Mouse (Mus musculus): Measurements from ENCODE around the gene Uts2. TPM values are rescaled to one million over a fixed set of nuclear protein-coding genes. Genes with fewer than 3 reads are reported as not detected.
A peak's percentile ranks its signal among the peaks of the same experiment; 100 is the strongest.
"Not testable (repeated sequence)": the region's sequence is repeated elsewhere in the genome, so short reads cannot be mapped to it uniquely, and the experiment has no call there.

Gene Uts2
- polyA plus RNA-seq, 1 experiment from 2014 or later, result not detected

DNA sequence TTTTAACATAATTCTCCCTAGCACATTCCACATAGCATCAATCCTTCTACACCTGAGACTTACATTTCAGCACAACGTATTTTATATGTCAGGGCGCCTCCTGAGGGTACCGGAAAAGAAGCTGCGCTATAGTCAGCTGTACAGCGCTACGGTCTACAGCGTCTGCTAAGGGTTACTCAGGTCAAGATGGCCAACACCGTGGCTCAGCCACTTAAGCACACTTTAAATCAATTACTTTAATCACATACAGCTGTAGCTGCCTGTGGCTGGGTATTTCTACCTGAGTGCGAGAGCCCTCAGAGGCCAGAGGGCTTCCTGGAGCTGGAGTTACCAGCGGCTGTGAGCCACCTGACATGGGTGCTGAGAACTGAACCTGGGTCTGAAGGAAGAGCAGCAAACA, 19.0 kb downstream of the Uts2 start:
- Histone ChIP-seq H3K9ac (replicated peaks) (no peak overlapping the region), H3K4me1 (replicated peaks) (no peaks in the 10 kb centered on the region; the same call in 1 of the 2 replicates), H3K27me3 (no peaks in the 10 kb centered on the region), H3K27ac (no peak overlapping the region), H3K36me3 (peaks cover 49% of the 10 kb centered on the region), H3K4me2 (no peak overlapping the region), H3K9me3 (no peaks in the 10 kb centered on the region), H3K4me3 (replicated peaks) (no peak overlapping the region)
- 30% methylated on average over 10 of the region's 10 CpGs for WGBS
- no peak for ATAC-seq (ENCODE audit: insufficient number of reproducible peaks, insufficient read depth, low FRiP score, low TSS enrichment, low read depth)

- H3K9me3 ChIP-seq; H3K27ac ChIP-seq; H3K27me3 ChIP-seq; H3K4me2 ChIP-seq; ATAC-seq (ENCODE audit: insufficient number of reproducible peaks, insufficient read depth, low FRiP score, low TSS enrichment, low read depth); H3K4me3 ChIP-seq (replicated peaks); H3K4me1 ChIP-seq (replicated peaks); H3K9ac ChIP-seq (replicated peaks): not testable (repeated sequence)
- WGBS, result 88% methylated on average over 1 of the region's 1 CpGs
- H3K36me3 ChIP-seq, result peaks cover 51% of the 10 kb centered on the region
Observed at GRCm38 (mm10) chr4:151017356-151017755, 20.5 kb downstream of the Uts2 start.

GRCm38 (mm10) chr4:151024152-151024551, 27.3 kb downstream of the Uts2 start:
- WGBS, result 90% methylated on average over 9 of the region's 9 CpGs
- H3K4me3 ChIP-seq (replicated peaks), result no peak overlapping the region
- no peaks in the 10 kb centered on the region for H3K9me3 ChIP-seq
- ATAC-seq (ENCODE audit: insufficient number of reproducible peaks, insufficient read depth, low FRiP score, low TSS enrichment, low read depth), result no peak
- H3K27me3 ChIP-seq, result no peaks in the 10 kb centered on the region
- no peaks in the 10 kb centered on the region for H3K4me1 ChIP-seq (replicated peaks)
- no peak overlapping the region for H3K4me2 ChIP-seq
- H3K9ac ChIP-seq (replicated peaks), result no peak overlapping the region
- H3K27ac ChIP-seq, result no peak overlapping the region
- peaks cover 30% of the 10 kb centered on the region for H3K36me3 ChIP-seq

GRCm38 (mm10) chr4:151027001-151027400, 30.1 kb downstream of the Uts2 start:
- ATAC-seq (ENCODE audit: insufficient number of reproducible peaks, insufficient read depth, low FRiP score, low TSS enrichment, low read depth), result no peak
- H3K27ac ChIP-seq, result no peak overlapping the region
- H3K27me3 ChIP-seq, result no peaks in the 10 kb centered on the region
- no peaks in the 10 kb centered on the region for H3K4me1 ChIP-seq (replicated peaks)
- no peak overlapping the region for H3K4me3 ChIP-seq (replicated peaks)
- H3K4me2 ChIP-seq, result no peak overlapping the region
- no peaks in the 10 kb centered on the region for H3K9me3 ChIP-seq
- H3K36me3 ChIP-seq, result peaks cover 21% of the 10 kb centered on the region
- WGBS, result 47% methylated on average over 6 of the region's 6 CpGs
- no peak overlapping the region for H3K9ac ChIP-seq (replicated peaks)

- WGBS, result 86% methylated on average over 7 of the region's 7 CpGs
- Histone ChIP-seq H3K27ac (no peak overlapping the region), H3K4me1 (replicated peaks) (0 out of 2 replicates have a peak, but pooled peaks cover under 1% of the 10 kb centered on the region), H3K4me3 (replicated peaks) (no peak overlapping the region), H3K27me3 (no peaks in the 10 kb centered on the region), H3K36me3 (peaks cover 3% of the 10 kb centered on the region; the same call in 1 of the 2 replicates), H3K4me2 (no peak overlapping the region), H3K9ac (replicated peaks) (no peak overlapping the region), H3K9me3 (no peaks in the 10 kb centered on the region)
- ATAC-seq (ENCODE audit: insufficient number of reproducible peaks, insufficient read depth, low FRiP score, low TSS enrichment, low read depth), result no peak
Observed at GRCm38 (mm10) chr4:151036521-151036920, 39.6 kb downstream of the Uts2 start.

DNA sequence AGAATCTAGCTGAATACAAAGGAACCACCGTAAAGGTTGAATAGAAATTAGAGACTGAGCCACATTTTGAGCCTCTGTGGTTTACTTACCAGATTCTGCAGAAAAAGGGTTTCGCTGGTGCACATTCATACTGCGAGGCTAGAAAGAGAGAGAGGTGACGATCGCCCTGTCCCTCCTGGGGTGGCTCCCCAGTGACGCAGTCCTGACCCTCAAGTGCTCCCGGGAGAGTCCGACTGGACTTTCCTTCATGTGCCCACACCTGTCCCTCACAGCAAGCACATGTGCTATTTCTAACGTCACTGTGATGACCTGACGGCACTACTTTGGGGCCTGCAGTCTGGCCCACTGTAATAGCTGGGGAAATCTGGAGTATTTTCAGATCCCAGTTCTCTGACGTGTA, 40.9 kb downstream of the Uts2 start:
- Histone ChIP-seq H3K36me3 (peaks cover 3% of the 10 kb centered on the region; the same call in 1 of the 2 replicates), H3K4me2 (no peak overlapping the region), H3K9me3 (no peaks in the 10 kb centered on the region), H3K27ac (no peak overlapping the region), H3K4me3 (replicated peaks) (no peak overlapping the region), H3K9ac (replicated peaks) (no peak overlapping the region), H3K4me1 (replicated peaks) (0 out of 2 replicates have a peak, but pooled peaks cover 3% of the 10 kb centered on the region), H3K27me3 (no peaks in the 10 kb centered on the region)
- 92% methylated on average over 11 of the region's 11 CpGs for WGBS
- no peak for ATAC-seq (ENCODE audit: insufficient number of reproducible peaks, insufficient read depth, low FRiP score, low TSS enrichment, low read depth)

GRCm38 (mm10) chr4:151041506-151041905, 44.6 kb downstream of the Uts2 start:
- H3K4me1 ChIP-seq (replicated peaks), result peaks cover 14% of the 10 kb centered on the region
- H3K27me3 ChIP-seq, result no peaks in the 10 kb centered on the region
- no peaks in the 10 kb centered on the region for H3K9me3 ChIP-seq
- H3K9ac ChIP-seq (replicated peaks), result no peak overlapping the region; the same call in 1 of the 2 replicates
- no peak overlapping the region for H3K4me2 ChIP-seq
- 77% methylated on average over 5 of the region's 5 CpGs for WGBS
- H3K27ac ChIP-seq, result no peak overlapping the region
- no peak overlapping the region for H3K4me3 ChIP-seq (replicated peaks)
- no peak for ATAC-seq (ENCODE audit: insufficient number of reproducible peaks, insufficient read depth, low FRiP score, low TSS enrichment, low read depth)
- peaks cover 2% of the 10 kb centered on the region for H3K36me3 ChIP-seq

DNA sequence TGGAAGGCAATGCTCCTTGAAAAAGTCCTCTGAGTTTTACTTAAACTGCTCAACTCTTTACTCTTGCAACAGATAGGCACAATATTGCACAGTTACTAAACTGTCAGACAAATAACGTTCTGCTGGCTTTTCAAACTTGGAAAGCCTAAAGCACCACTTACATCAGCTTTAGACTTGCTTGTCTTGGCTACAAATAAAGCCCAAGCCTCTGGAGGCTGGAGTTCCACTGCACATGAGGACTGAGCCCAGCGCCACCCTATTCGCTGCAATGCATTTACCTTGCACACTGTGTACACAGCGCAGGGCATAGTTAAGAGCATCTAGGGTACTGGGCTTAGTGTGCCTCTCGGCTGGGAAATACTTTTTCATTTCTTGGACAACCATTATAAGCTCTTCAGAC, 46.4 kb downstream of the Uts2 start:
- Histone ChIP-seq H3K9me3 (no peaks in the 10 kb centered on the region), H3K36me3 (peaks cover 18% of the 10 kb centered on the region), H3K4me3 (replicated peaks) (peak overlapping the region; percentile 63), H3K4me2 (peak overlapping the region; percentile 99), H3K9ac (replicated peaks) (peak overlapping the region; percentile 69; the same call in 1 of the 2 replicates), H3K4me1 (replicated peaks) (peaks cover 14% of the 10 kb centered on the region), H3K27me3 (no peaks in the 10 kb centered on the region), H3K27ac (no peak overlapping the region)
- ATAC-seq (ENCODE audit: insufficient number of reproducible peaks, insufficient read depth, low FRiP score, low TSS enrichment, low read depth), result no peak
- WGBS, result 48% methylated on average over 5 of the region's 5 CpGs

GRCm38 (mm10) chr4:151044037-151044943, 47.4 kb downstream of the Uts2 start, which contains the start of gene Per3:
Per3 (minus strand) TSS chr4:151044665.
- Histone ChIP-seq H3K4me2 (peak within 1 kb of the TSS; percentile 99), H3K36me3 (peaks cover 28% of the 10 kb centered on the region), H3K4me1 (replicated peaks) (peaks cover 14% of the 10 kb centered on the region), H3K27me3 (no peaks in the 10 kb centered on the region), H3K27ac (peak within 1 kb of the TSS; percentile 78), H3K4me3 (replicated peaks) (peak within 1 kb of the TSS; percentile 63), H3K9me3 (no peaks in the 10 kb centered on the region), H3K9ac (replicated peaks) (peak within 1 kb of the TSS; percentile 69)
- peak; percentile 99 for ATAC-seq (ENCODE audit: insufficient number of reproducible peaks, insufficient read depth, low FRiP score, low TSS enrichment, low read depth)
- WGBS, result under 1% methylated on average over 65 of the region's 79 CpGs

DNA sequence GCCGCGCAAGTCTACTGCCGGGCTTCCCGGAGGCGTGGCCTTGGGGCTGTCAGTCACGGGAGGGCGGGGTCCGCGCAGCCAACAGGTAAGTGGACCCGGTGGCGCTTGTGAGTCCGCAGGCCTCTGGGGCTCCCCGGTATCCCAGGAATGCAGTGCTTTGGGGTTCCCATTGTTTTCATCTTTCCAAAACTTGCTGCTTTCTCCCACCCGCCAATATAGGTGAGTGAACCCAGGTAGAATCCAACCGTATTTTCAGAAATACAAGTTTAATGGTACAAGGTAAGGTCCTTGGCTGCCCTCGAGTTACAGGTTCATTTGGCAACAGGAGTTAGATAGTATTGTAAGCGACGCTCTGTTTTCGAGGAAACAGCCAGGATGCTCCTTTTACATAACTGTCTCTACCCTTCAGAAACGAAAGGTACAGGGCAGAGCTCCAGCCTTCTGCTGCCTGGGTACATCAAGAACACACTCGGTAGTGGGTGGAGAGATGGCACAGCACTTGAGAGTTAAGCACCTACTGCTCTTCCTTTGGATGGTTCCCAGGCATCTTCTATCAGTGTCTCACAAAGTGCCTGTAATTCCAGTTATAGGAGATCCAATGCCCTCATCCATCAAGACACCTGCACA, 48.2 kb downstream of the Uts2 start:
- no peak for ATAC-seq (ENCODE audit: insufficient number of reproducible peaks, insufficient read depth, low FRiP score, low TSS enrichment, low read depth)
- H3K9me3 ChIP-seq, result no peaks in the 10 kb centered on the region
- H3K36me3 ChIP-seq, result peaks cover 36% of the 10 kb centered on the region
- peaks cover 14% of the 10 kb centered on the region for H3K4me1 ChIP-seq (replicated peaks)
- H3K27ac ChIP-seq, result 0 out of 2 replicates have a peak overlapping the region, but pooled peaks have one; percentile 12
- WGBS, result 4% methylated on average over 21 of the region's 21 CpGs
- peak overlapping the region; percentile 63 for H3K4me3 ChIP-seq (replicated peaks)
- H3K4me2 ChIP-seq, result peak overlapping the region; percentile 99
- peak overlapping the region; percentile 37; the same call in 1 of the 2 replicates for H3K9ac ChIP-seq (replicated peaks)
- H3K27me3 ChIP-seq, result no peaks in the 10 kb centered on the region

DNA sequence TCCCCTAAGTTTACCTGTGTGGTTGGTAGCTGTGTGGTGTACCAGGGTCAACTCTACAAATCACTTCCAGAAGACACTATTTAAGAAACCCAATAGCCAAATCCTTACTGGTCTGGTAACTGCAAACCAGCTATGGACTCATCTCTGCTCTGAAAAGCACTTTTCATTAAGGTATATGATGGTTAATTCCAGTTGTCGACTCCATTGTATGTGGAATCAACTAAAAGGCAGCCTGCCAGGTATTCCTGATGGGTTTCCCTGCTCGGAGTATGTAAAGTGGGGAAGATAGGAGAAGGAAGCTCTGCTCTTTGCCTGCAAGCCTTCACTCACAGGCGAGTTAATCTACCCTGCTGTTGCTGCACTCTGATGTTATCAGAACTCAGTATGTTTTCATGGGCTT, 49.6 kb downstream of the Uts2 start:
- no peak for ATAC-seq (ENCODE audit: insufficient number of reproducible peaks, insufficient read depth, low FRiP score, low TSS enrichment, low read depth)
- H3K4me1 ChIP-seq (replicated peaks), result peaks cover 14% of the 10 kb centered on the region
- H3K4me3 ChIP-seq (replicated peaks), result no peak overlapping the region
- H3K27ac ChIP-seq, result no peak overlapping the region
- no peaks in the 10 kb centered on the region for H3K9me3 ChIP-seq
- no peaks in the 10 kb centered on the region for H3K27me3 ChIP-seq
- 92% methylated on average over 3 of the region's 3 CpGs for WGBS
- peaks cover 48% of the 10 kb centered on the region for H3K36me3 ChIP-seq
- H3K9ac ChIP-seq (replicated peaks), result no peak overlapping the region
- H3K4me2 ChIP-seq, result no peak overlapping the region
